Mouse (Mus musculus): ENCODE results near the gene Marveld2.

The Marveld2 gene

DNA sequence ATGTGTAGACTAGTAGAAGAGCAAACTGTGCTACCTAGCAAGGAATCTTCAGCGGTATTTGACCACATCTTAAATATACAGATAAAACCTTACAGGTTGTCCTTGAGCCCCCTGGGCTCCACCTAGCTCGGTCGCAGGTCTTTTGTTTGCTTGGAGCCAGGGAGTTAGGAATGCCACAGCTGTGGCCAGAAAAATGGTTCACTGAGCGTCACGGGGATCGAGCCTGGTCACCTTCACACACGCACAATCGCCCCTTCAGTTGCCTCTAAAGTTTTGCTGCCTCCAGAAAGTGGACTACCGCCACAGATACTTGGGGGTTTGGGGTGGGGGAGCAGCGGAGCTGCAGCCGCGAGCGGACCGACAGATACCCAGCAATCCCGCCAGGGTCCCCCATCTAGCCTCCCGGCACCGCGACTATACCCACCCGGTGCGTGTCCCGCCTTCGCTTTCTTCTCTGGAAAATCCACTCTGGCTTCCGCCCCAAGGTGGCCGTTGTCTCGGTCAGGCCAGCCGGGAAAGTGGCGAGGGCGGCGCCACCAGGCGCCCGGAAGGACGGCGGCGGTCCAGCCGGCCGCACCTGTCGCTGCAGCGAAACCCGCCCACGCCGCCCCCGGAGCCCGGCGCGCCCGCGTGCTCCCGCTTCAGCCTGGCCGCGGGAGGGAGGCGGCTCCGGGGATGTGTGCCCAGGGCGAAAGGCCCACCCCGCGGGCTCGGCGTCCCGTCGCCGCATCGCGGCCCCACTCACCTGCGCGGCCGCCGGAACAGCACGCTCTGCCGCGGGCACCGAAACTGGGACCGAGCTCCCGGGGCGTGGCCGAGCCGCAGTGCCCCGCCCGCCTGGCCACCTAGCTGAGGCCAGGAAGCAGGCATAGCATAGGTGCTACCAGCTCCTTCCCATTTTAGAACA is at the start of gene Marveld2:
TSS of gene Marveld2 (minus strand) at position 791 of the 907 bp plus-strand sequence.
- peak; percentile 77 for DNase-seq

DNA sequence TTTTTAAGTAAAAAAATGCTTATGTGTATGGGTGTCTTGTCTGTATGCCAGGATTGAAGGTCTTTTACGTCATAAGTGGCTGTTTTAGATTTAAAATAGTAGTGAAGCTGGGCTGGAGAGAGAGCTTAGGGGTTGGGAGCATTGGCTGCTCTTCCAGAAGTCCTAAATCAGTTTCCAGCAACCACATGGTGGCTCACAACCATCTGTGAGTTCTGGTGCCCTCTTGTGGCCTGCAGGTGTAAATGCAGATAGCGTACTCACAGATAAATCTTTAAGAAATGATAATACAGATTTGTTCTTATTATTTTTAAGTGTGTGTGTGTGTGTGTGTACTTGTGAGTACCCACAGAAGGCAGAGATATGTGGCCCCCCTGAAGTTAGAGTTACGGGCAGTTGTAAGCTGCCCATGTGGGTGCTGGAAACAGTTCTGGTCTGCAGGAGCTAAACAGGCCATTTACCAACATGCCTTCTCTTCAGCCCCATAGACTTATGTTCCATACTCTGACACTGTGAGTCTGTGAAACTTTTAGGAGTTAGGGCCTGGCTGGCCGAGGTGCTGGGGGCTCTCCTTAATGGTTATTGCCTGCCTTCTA is 43.2 kb upstream of the Marveld2 start:
- DNase-seq, result peak; percentile 76

DNA sequence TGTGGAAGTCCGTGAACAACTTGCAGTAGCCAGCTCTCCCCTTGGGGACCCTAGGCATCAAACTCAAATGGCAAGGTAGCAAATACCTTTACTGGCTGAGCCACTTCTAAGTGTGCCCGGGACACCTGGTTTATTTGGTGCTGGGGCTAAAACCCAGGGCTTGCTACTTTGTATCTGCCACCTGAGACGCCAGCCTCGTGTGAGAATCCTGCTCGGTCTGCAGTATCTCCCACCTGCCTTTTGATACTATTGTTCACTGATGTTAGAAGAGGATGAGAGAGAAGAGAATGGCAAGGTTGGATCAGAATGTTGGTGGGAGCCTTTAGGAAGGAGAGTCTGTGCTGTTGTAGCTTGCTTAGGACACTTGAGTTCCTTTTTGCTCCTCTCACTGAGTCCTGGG is 41.3 kb upstream of the Marveld2 start:
- DNase-seq, result no peak

DNA sequence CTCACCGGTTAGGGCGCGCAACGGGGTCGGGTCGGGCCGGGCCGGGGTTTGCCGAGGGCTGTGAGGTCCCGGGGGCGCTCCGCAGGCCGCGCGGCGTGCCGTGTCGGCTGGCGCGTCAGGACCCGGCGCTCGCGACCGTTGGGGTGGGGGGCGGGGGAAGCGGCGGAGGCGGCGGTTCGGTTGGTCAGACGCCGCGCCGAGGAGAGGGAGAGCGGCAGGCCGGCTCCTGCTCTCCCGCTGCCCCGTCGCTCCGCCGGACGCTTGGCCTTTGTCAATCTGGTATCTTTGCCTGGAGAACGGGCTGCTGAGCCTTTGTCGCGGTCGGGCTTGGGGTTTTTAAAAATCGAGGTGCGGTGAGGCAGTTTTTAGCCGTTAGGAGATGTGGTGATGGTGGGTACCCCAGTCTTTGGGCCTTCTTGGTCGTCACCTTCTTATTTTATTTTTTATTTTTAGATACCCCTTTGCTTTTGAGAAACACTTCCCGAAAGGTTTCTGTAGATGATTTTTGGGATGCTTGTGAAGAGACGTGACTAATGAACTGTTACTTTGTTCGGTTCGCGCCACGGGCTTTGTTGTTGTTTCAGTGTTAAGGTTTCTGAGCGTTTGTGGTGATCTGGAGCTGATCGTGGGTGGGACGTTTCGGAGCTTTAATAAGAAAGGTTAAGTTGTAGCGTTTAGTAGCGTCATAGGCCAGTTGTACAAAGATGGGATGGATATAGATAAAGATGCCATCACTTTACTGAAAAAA is 34.8 kb upstream of the Marveld2 start, which contains the start of gene Taf9:
TSS of gene Taf9 (plus strand) at position 141 of the 748 bp plus-strand sequence.
- no peak for DNase-seq

DNA sequence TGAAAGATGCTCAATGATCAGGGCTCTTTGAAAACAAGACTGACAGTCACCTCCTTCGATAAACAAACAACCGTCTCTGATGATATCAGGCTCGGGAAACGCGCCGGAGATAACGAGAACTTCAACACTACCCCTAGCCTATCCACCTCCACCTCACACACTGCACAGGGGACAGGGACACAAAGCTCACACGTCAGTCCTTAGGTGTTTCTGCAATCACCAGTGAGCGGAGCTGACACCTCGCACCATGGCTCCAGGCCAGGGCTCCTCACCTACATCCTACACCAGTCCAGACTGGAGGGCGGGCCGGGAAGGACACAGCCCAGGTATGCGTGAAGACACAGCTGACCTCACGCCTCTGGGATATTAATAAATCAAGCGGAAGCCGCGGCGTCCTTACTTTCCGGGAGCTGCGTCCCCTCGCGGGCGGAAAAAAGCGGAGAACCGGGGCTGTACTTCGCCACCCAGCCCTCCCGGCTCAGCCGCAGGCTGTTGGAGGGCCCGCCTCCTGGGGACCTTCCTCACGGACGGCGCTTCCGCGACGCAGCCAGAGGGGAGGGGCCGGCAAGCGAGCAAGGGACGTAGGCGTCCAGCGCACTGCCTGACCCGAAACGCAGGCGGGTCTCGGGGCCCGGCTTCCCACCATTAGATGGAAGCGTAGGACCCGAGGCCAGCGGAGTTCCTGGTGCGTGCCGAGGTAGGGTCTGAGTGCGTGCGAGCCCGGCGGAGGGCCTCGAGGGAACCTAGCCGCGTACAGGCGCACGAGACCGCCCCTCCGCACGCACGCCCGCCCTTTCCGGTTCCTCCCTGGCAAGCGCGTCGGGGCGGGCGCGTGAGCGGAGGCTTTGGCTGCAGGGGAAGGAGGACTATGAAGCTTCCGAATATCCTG is 34.0 kb upstream of the Marveld2 start, which contains the start of the genes Ak6 and Rad17:
TSS of gene Ak6 (plus strand) at position 430 of the 889 bp plus-strand sequence.
TSS of gene Rad17 (minus strand) at position 502 of the 889 bp plus-strand sequence.
- peak; percentile 98 for DNase-seq

DNA sequence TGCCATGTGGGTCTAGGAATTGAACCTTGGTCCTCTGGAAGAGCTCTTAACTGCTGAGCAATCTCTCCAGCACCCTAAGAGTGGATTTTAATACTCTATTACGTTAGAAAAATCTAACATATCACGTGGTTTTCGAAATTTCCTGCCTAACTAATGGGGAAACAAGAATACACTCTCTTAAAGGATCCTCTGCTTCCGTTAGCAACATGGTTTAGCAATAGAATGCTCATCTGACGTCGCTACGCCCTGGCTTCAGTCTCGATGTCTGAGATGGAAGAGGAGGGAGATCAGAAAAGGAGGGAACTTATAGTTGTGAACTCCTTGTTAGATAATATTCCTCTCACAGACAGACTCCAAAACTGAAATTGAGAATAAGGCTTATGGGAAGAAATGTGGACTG is 31.5 kb upstream of the Marveld2 start:
- no peak for DNase-seq

DNA sequence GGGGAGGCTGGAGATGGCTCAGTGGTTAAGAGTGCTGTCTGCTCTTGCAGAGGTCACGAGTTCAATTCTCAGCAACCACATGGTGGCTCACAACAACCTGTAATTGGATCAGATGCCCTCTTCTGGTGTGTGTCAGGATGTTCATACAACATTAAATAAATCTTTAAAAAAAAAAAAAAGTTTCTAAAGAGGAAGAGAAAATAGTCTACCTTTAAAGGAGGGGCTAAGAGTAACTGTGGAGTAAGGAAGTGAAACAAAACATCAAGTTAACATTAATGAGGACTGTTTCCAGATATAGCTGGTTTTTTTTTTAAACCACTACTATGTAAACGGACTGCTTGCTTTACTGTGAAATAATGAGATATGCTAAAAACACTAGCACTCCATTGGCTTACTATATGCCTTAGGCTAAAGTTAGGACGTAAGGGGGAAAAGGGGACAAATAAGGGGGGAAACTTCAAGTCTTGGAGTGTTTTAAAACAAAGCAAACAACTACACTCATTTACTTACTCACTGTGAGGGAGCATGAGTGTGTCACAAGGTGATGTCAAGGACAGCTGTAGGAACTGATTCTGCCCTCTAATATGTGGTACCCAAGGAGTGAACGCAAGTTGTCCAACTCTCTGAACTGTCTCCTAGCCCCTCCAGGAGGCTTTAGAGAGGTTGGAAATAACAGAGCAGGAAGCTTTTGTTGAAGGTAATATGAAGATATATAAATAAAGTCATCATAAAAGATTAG is 25.9 kb upstream of the Marveld2 start:
- DNase-seq, result no peak

DNA sequence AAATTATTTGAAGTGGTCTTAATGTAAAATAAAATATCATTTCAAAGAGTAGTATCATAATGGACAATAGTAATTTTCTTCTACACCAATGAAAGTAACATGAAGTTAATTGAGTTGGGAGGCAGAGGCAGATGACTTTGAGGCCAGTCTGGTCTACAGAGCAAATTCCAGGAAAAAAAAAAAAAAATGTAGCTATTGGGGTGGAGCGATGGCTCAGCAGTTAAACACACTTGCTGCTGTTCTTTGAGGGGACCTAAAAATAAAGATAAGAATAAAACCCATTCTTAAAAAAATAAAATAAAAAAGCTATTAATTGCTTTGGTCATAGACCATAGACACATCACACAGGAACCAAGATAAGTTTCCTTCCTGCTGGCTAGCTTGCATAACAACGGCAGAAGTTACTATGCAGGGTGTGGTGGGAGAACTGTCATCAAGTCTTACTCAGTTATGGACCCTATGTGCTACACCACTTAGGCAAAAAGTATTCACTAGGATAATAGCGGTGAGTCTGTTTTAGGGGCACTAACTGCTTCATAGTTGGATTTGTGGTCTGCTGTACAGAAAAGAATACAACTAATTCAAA is 17.4 kb upstream of the Marveld2 start:
- no peak for DNase-seq

DNA sequence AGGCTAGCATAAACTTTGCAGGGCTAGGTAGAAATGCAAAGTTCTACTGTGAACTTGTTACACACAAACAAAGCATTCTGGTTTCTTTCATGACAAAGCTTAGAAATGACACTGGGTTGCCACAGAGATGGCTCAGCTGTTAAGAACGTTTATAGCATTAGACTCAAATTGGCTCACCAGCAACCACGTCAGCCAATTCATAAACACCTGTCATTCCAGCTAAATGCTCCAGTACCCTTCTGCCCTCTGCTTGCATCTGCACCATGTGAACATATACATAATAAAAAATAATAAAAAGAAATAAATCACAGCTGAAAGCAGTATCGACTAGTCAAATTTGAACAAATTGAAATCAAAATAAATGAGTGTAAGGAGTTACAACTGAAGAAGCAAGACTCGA is 5.5 kb upstream of the Marveld2 start:
- no peak for DNase-seq

DNA sequence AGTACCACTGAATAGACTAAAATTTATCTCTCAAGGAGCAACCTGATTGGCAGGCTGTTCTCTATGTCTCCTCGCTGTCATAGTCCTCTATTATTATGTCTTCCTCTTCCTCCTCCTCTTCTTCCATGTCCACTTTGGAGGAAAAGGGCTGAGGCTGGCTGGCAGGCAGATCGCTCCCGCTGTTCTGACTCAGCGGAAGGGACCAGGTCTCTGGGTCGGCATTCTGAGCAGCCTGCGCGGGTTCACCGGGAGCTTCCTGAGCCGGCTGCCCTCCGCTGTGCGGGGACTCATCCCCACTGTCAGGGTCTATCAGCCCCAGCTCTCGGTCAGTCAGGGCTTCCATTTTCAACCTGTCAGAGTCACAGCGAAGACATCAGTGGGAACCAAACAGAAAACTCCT is 812 bp upstream of the Marveld2 start:
- DNase-seq, result no peak

DNA sequence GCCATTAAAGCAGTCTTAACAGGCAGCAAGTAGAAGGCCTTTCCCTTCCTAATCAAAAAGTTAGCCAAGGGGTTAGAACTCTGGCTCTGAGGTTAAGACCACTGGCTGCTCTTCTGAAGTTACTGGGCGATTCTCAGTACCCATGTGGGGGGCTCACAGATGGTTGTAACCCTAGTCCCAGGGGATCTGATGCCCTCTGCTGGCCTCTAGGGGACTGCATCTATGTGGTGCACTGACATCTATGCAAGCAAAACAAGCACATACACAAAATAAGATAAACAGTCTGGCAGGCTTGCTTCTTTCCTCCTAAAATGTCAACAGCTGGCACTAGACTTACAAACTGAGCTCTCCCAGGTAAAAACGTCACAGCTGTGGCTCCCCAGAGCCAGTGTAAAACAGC is 3.9 kb downstream of the Marveld2 start:
- no peak for DNase-seq

DNA sequence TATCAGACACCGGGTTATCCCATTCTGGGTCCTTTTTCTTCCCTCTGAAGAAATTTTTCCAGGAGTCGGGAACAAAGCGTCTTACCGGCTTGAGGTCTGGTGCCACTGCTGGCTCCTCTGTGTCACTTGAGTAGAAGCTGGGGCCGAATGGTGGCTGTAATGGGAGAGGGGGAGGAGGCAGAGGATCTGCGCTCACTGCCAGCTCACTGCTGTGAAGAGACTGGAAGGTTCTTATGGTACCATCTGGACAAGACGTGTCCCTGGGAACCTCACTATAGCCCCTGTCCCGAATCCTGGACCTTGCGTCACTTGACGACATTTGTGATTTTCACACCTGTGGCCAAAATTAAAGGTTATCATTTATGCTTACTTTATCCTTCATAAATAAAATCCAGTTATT is 4.5 kb downstream of the Marveld2 start:
- no peak for DNase-seq

DNA sequence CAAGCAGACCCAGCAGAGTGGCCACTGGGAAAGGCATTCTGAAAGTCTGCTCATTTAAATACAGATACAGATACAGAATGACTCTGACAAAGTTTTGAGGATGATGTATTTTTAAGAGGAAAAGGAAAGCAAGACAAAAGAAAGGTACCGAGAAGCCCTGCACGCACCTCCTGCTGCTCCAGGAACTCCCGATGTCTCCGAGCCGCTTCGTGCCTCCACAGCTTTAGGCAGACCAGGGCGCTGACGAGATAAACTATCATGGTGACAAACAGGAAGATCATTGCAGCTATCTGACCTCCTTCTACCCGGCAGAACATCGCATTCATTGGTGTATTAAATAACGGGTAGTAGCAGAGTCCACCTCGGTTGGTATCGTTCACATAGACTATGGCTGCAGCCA is 5.5 kb downstream of the Marveld2 start:
- DNase-seq, result no peak

DNA sequence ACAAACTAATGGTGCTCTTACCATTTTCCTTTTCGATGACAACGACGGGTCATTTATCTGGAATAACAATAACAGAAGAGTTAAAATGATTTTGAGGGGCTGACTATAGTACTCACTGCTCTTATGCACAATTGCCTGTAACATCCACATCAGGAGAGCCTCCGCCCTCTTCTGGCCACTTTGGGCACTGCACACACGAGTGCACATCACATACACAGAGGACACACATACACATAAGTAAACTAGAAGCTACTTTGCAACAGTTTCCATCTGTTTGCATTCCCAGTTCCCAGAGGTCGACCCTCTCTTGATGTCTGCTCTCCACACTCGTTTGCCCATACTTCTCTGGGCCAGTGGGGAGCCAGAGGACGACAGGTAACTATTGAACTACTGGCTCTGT is 9.0 kb downstream of the Marveld2 start:
- DNase-seq, result no peak

DNA sequence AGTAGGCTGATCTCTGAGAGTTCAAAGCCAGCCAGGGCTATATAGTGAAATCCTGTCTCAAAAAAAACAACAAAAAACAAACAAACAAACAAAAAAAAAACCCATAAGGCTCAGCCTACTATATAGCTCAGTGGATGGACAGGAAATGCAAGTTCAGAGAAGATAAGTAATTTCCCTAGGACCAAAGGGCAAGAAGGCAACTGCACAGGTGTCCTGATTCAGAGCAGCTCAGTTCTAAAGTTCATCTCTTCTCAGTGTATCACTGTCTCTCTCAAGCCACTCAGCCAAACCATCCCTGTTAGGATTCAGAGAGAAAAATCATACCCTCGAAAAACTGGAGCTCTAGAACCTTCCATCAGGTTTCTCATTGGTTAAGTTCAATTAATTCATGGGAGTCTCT is 10.9 kb downstream of the Marveld2 start:
- no peak for DNase-seq

DNA sequence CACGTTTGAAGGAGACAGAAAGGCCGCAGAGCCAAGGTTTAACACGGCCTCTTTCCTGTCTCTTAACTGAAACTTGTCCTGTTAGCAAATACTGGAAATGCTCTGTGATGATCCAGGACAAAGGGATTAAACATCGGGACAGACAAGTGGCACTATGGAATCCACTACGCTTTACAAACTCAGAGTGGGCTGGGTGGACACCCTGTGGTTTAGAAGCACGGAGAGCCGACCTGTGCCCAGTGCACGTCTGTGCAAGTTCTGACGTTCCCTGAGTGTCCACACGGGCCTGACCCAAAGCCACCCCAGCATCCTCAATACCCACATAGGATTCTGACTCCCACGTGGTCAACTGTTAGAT is 13.1 kb downstream of the Marveld2 start:
- DNase-seq, result no peak

DNA sequence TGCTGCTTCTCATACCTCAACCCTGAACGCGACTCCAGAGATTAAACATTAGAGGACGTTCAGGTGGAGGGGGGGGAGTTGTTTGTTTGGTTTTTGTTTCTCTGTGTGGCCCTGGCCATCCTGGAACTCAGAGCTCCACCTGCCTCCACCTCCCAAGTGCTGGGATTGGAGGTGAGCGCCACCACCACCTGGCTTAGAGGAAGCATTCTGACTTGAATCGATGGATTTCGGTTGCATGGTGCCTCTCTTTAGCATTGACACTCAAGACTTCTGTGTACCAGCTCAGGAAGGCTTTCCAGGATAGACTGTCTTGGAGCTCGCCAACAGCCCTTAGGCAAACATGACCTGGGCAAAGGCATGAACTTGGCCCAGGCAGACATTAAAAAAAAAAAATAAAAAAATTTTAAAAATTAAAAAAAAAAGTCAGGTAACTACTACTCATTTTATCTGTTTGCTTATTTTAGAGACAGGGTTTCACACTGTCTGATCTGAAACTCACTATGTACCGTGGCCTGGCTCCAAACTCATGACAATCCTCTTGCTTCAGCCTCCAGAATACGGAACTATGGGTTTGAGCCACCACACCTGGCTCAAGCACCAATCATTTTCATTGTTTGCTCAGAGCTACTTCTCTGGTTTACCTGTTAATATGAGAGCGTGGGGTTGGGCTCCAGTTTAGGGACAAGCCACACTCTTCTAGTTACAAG is 13.6 kb downstream of the Marveld2 start:
- no peak for DNase-seq

DNA sequence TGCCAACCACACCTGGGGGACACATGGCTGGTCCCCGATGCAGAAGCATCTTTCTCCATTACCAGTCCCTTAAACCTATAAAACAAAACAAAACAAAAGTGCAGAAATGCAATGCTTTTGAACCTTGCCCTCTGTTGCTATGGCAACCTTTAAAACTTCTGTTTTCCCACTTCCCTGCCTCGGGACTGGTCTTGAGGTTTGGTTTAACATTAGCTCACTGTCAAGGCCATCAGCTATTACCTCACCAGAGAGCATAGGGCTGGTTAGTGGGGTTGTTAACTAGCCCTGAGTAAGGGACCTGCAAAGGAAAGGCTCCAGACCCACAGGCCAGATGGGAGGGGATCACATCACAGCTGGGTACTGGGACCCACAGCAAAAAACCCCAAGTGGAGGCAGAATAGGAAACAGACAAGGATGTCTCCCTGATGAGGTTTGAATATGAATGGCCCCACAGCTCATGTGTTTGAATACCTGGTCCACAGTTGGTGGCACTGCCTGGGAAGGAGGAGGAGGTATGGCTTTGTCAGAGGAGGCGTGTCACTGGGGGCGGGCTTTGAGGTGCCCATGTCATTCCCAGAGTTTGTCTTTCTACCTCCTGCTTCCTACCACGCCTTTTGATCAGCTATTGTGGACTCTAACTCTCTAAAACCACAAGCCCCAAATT is 14.4 kb downstream of the Marveld2 start:
- DNase-seq, result peak; percentile 48

DNA sequence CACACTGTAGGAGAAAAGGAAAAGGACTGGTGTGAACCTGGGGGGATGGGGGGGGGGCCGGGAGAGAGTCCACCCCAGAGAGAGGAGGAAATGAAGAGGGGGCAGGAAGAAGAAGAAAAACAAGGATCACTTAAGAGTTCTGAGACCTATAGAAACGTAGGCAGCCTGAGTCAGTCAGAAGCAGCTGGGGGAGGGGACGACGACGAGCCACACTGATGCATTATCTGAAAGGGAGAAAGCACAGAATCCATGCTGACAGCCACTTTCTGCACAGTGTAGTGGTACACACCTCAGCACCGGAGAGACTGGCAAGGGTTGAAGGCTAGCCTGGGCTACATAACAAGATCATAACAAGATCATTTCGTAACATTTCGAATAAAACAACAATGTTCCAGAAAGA is 15.7 kb downstream of the Marveld2 start:
- DNase-seq, result no peak

DNA sequence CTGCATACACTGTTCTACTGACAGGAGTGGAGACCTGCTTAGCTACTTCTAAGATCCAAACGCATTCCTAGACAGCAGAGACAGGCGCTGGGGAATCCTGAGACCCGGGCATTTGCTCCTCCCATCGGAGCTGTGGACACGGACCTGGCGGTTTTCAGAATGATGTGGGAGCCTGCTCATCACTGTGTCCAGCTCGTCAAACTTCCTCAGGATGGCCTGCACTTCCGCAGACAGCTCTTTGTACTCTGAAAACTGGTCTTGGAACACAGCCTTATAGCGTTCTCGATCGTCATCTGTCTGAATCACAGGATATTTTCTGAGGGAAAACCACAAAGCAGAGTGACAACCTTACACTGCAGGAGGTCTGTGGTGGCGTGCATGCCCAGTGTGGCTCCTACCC is 16.5 kb downstream of the Marveld2 start:
- DNase-seq, result no peak
